Mouse (Mus musculus) kidney, postnatal 0 days (tissue): ENCODE data around the gene Ing3. TPM values are rescaled to one million over a fixed set of nuclear protein-coding genes. Genes with fewer than 3 reads are reported as not detected.
A peak's percentile ranks its signal among the peaks of the same experiment; 100 is the strongest.

Experiments
- ATAC-seq: fragments of 200-750 bp; cut with Nextera tagmentation; replicated peaks from 2 replicates; pipeline ENCODE4 v1.8.0; 2017; ENCODE audit warnings: low read depth, moderate number of reproducible peaks, moderate TSS enrichment, moderate library complexity; ENCODE audit not compliant: low FRiP score
- DNase-seq: peaks from one replicate; pipeline ENCODE4 v3.0.0-alpha.2; 2016; ENCODE audit warnings: low spot score
- H3K27ac ChIP-seq: fragments of 300-500 bp; sonication (generic); 2 replicates; pipeline ENCODE4 v1.5.1; 2014; ENCODE audit warnings: mild to moderate bottlenecking
- H3K27me3 ChIP-seq: fragments of 300-500 bp; sonication (generic); 2 replicates; pipeline ENCODE4 v1.6.1; 2014; ENCODE audit warnings: low read length, mixed read lengths; ENCODE audit not compliant: insufficient read depth
- H3K36me3 ChIP-seq: fragments of 300-500 bp; sonication (generic); 2 replicates; pipeline ENCODE4 v1.6.1; 2014; ENCODE audit warnings: low read length, mixed read lengths; ENCODE audit not compliant: insufficient read depth
- H3K4me1 ChIP-seq: fragments of 300-500 bp; sonication (generic); replicated peaks from 2 replicates; pipeline ENCODE4 v1.6.1; 2014; ENCODE audit warnings: antibody characterized with exemption, low read length, mixed read lengths; ENCODE audit not compliant: insufficient read depth
- H3K4me2 ChIP-seq: fragments of 300-500 bp; sonication (generic); 2 replicates; pipeline ENCODE4 v1.6.1; 2014; ENCODE audit warnings: mild to moderate bottlenecking, low read length, moderate library complexity, mixed read lengths
- H3K4me3 ChIP-seq: fragments of 300-500 bp; sonication (generic); replicated peaks from 2 replicates; pipeline ENCODE4 v1.5.1; 2014; ENCODE audit warnings: low read depth, low read length
- H3K9ac ChIP-seq: fragments of 300-500 bp; sonication (generic); 2 replicates; pipeline ENCODE4 v1.6.1; 2014; ENCODE audit warnings: low read depth, low read length
- H3K9me3 ChIP-seq: fragments of 300-500 bp; sonication (generic); replicated peaks from 2 replicates; pipeline ENCODE4 v1.6.1; 2016; ENCODE audit warnings: low read length, inconsistent platforms, mixed read lengths
- CTCF ChIP-seq: IDR thresholded peaks from 2 replicates; pipeline ENCODE4 v1.5.1; 2016; ENCODE audit warnings: antibody characterized with exemption, low read depth, mild to moderate bottlenecking, moderate library complexity
- WGBS: fragments of 180-500 bp; shearing (Covaris S2); extraction: QIAGEN DNeasy Blood & Tissue Kit; methylation state at CpG from one replicate; pipeline ENCODE4 v1.1.7; 2014; 5-methylcytosine and 5-hydroxymethylcytosine counted together
- polyA plus RNA-seq: library from polyadenylated mRNA; unstranded; fragments of >200 nt; fragmentation: Nextera tagmentation; extraction: Ambion mirVana; gene quantifications from 2 replicates; pipeline ENCODE4 v1.2.1, GENCODE M21; 2015

The Ing3 gene
- polyA plus RNA-seq, 1 experiment from 2014 or later = 60.4 TPM

- ATAC-seq (no peak), DNase-seq (no peak)
- TF ChIP-seq CTCF = no peak
- Histone ChIP-seq H3K27ac (peak overlapping the region; percentile 67), H3K4me3 (no peak overlapping the region), H3K4me2 (no peak overlapping the region), H3K36me3 (no peaks in the 10 kb centered on the region), H3K9me3 (no peaks in the 10 kb centered on the region), H3K9ac (no peak overlapping the region), H3K27me3 (no peaks in the 10 kb centered on the region), H3K4me1 (peaks cover 21% of the 10 kb centered on the region; the same call in 1 of the 2 replicates)
- 46% methylated on average over 3 of the region's 3 CpGs for WGBS
These were observed 51.5 kb downstream of the Ing3 start for GRCm38 (mm10) chr6:22000881-22001280.

- 55% methylated on average over 5 of the region's 5 CpGs for WGBS
- no peak for ATAC-seq
- no peaks in the 10 kb centered on the region for H3K36me3 ChIP-seq
These were observed 52.0 kb downstream of the Ing3 start for GRCm38 (mm10) chr6:22001284-22001916.

GRCm38 (mm10) chr6:22002521-22003199 is 53.3 kb downstream of the Ing3 start:
- peaks cover 21% of the 10 kb centered on the region; the same call in 1 of the 2 replicates for H3K4me1 ChIP-seq
- no peaks in the 10 kb centered on the region for H3K9me3 ChIP-seq
- H3K27ac ChIP-seq = peak overlapping the region; percentile 90
- no peak overlapping the region for H3K4me3 ChIP-seq
- H3K4me2 ChIP-seq = peak overlapping the region; percentile 25; the same call in 1 of the 2 replicates
- ATAC-seq (peak; percentile 30), DNase-seq (peak; percentile 86)
- no peak for TF ChIP-seq CTCF
- H3K36me3 ChIP-seq = no peaks in the 10 kb centered on the region
- H3K9ac ChIP-seq = peak overlapping the region; percentile 32; the same call in 1 of the 2 replicates
- WGBS = 43% methylated on average over 17 of the region's 17 CpGs
- no peaks in the 10 kb centered on the region for H3K27me3 ChIP-seq

More at GRCm38 (mm10) chr6:22001284-22001916, 52.0 kb downstream of the Ing3 start:
- Histone ChIP-seq H3K9me3 (no peaks in the 10 kb centered on the region), H3K9ac (no peak overlapping the region), H3K27me3 (no peaks in the 10 kb centered on the region), H3K27ac (0 out of 2 replicates have a peak overlapping the region, but pooled peaks have one; percentile 67), H3K4me1 (peaks cover 21% of the 10 kb centered on the region; the same call in 1 of the 2 replicates), H3K4me2 (no peak overlapping the region), H3K4me3 (no peak overlapping the region)
- TF ChIP-seq CTCF = no peak
- DNase-seq = no peak

- Histone ChIP-seq H3K9me3 (no peaks in the 10 kb centered on the region), H3K9ac (peak overlapping the region; percentile 32; the same call in 1 of the 2 replicates), H3K27me3 (no peaks in the 10 kb centered on the region), H3K27ac (peak overlapping the region; percentile 90), H3K4me1 (peaks cover 21% of the 10 kb centered on the region; the same call in 1 of the 2 replicates), H3K4me3 (no peak overlapping the region), H3K36me3 (no peaks in the 10 kb centered on the region), H3K4me2 (peak overlapping the region; percentile 25; the same call in 1 of the 2 replicates)
- peak; percentile 95 for DNase-seq
- ATAC-seq = peak; percentile 82
- 21% methylated on average over 6 of the region's 6 CpGs for WGBS
- TF ChIP-seq CTCF = no peak
These were observed 53.8 kb downstream of the Ing3 start for GRCm38 (mm10) chr6:22003200-22003587.

GRCm38 (mm10) chr6:22003959-22004543 is 54.7 kb downstream of the Ing3 start:
- Histone ChIP-seq H3K9me3 (no peaks in the 10 kb centered on the region), H3K9ac (no peak overlapping the region), H3K36me3 (no peaks in the 10 kb centered on the region), H3K4me2 (no peak overlapping the region), H3K4me3 (no peak overlapping the region), H3K27me3 (no peaks in the 10 kb centered on the region), H3K4me1 (peaks cover 16% of the 10 kb centered on the region; the same call in 1 of the 2 replicates), H3K27ac (peak overlapping the region; percentile 90)
- no peak for DNase-seq
- 59% methylated on average over 10 of the region's 10 CpGs for WGBS
- no peak for TF ChIP-seq CTCF
- ATAC-seq = no peak

- Histone ChIP-seq H3K4me2 (no peak overlapping the region), H3K9ac (no peak overlapping the region), H3K4me3 (no peak overlapping the region), H3K4me1 (no peaks in the 10 kb centered on the region; the same call in 1 of the 2 replicates), H3K9me3 (no peaks in the 10 kb centered on the region), H3K27me3 (no peaks in the 10 kb centered on the region), H3K36me3 (no peaks in the 10 kb centered on the region), H3K27ac (no peak overlapping the region)
- no peak for TF ChIP-seq CTCF
- DNase-seq (no peak), ATAC-seq (no peak)
- 92% methylated on average over 7 of the region's 7 CpGs for WGBS
These were observed 59.0 kb downstream of the Ing3 start for GRCm38 (mm10) chr6:22008346-22008745.
